Mouse (Mus musculus): Measurements from ENCODE around the gene Gm20388.

DNA sequence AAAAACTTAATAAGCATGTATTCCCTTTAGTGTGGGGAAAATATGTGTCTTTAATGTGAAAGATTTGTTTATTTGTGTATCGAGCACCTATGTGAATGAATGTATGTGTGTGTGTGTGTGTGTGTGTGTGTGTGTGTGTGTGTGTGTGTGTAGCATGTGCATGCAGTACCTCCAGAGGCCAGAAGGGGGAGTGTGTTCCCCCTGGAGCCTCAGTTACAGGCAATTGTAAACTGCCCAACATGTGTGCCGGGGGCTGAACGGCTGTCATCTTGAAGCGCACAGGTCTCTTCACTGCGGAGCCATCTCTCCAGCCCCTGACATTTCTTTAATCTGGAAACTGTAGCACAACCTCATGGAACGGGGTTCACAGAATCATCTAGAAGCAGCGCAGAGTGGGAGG lies 1425.0 kb downstream of the Gm20388 start:
- no peak for TF ChIP-seq ZNF384 (IDR thresholded peaks at IDR 0.05; ENCODE audit: low read depth, low read length)
- TF ChIP-seq ZC3H11A (IDR thresholded peaks at IDR 0.05; ENCODE audit: borderline replicate concordance, low read depth, low read length), result no peak
- no peak for TF ChIP-seq HCFC1 (IDR thresholded peaks at IDR 0.05; ENCODE audit: borderline replicate concordance, insufficient read depth, low read length)
- TF ChIP-seq MAFK (IDR thresholded peaks at IDR 0.05; ENCODE audit: insufficient read depth, low read depth, low read length), result no peak
